In the genomic region with DNA sequence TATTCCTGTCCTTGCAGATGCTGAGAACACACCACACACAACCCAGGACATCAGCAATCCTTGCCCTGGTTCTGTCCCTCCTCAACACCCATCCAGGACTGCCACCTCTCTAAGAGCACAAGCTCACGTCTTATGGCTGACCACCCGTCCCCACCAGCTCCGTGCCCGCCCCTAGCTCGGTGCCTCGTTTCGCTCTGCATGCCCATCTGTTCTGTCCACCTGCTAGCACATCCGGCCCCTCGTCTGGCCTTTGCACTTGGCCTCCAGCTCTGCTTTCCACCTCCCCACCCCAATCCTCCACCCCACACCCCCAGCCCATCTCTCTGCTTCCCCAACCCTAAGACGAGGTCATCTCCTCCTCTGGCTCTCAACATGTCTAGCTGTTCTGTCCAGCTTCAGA, we compare ENCODE assay signal across 8 mouse cellular contexts. TPM values are rescaled to one million over a fixed set of nuclear protein-coding genes. Genes with fewer than 3 reads are reported as not detected.
DNase-seq lines count a peak whose midpoint lies in the region; ATAC-seq and TF ChIP-seq lines count a peak whose summit lies in the region.
"Had no signal": no experiment of that assay in that cellular context is flagged by ENCODE, and none has a peak within 500 bp of the region (broad histone marks: within the 10 kb centered on the region; RNA-seq: fewer than 3 reads in every experiment).

No protein-coding gene starts in this region.

- peak overlapping the region; percentile 100; the same call in 1 of the 2 replicates for H3K27ac ChIP-seq in kidney, embryonic 16.5 days (ENCODE audit: low read length)
- peak overlapping the region; percentile 100; the same call in 1 of the 2 replicates for H3K27ac ChIP-seq in hindbrain, embryonic 12.5 days
- peak overlapping the region; percentile 91 for H3K27ac ChIP-seq in liver, embryonic 14.5 days

- no peak for TF ChIP-seq CTCF in liver, embryonic 14.5 days (IDR thresholded peaks at IDR 0.05; ENCODE audit: low read depth)

- no peak for DNase-seq in kidney, adult 18-20 months
- peak; percentile 70 for DNase-seq in cerebellum, adult 9-11 months
- DNase-seq in liver, embryonic 14.5 days (ENCODE audit: low read depth in 3 of 3, low spot score in 3 of 3) = no peak
- no peak for DNase-seq in gastrocnemius, postnatal 10 days
- no peak for DNase-seq in left cerebral cortex, postnatal 10 days (ENCODE audit: extremely low spot score in 1 of 2, low spot score in 2 of 2)
- DNase-seq: adrenal gland, postnatal 36 days had no signal

- peaks cover 53% of the 10 kb centered on the region for H3K4me1 ChIP-seq in kidney, embryonic 16.5 days (ENCODE audit: insufficient read depth, low read length)
- H3K4me1 ChIP-seq in hindbrain, embryonic 12.5 days = peaks cover 53% of the 10 kb centered on the region
- peaks cover 48 to 63% of the 10 kb centered on the region in 2 experiments for H3K4me1 ChIP-seq in liver, embryonic 14.5 days (replicated peaks; ENCODE audit: control insufficient read depth in 2 of 2, insufficient read depth in 2 of 2, low read length in 1 of 2)

- H3K9me3 ChIP-seq in kidney, embryonic 16.5 days (ENCODE audit: low read length) = no peaks in the 10 kb centered on the region
- H3K9me3 ChIP-seq in hindbrain, embryonic 12.5 days (replicated peaks) = no peaks in the 10 kb centered on the region
- H3K9me3 ChIP-seq in liver, embryonic 14.5 days (ENCODE audit: control insufficient read depth, low read length) = no peaks in the 10 kb centered on the region

- no peak overlapping the region for H3K4me3 ChIP-seq in kidney, embryonic 16.5 days (ENCODE audit: low read length)
- H3K4me3 ChIP-seq in hindbrain, embryonic 12.5 days = no peak overlapping the region
- no peak overlapping the region for H3K4me3 ChIP-seq in liver, embryonic 14.5 days (ENCODE audit: insufficient read depth in 1 of 2, low read depth in 2 of 2, low read length in 2 of 2)

- intact Hi-C loops in left cerebral cortex, postnatal 10 days (cut with DNase I) = loop anchor here (5.0 kb wide), 1 partner anchor 68 kb away; no protein-coding TSS in a partner anchor

- no peaks in the 10 kb centered on the region for H3K27me3 ChIP-seq in kidney, embryonic 16.5 days (ENCODE audit: insufficient read depth, low read length)
- H3K27me3 ChIP-seq in hindbrain, embryonic 12.5 days = no peaks in the 10 kb centered on the region
- H3K27me3 ChIP-seq in liver, embryonic 14.5 days (ENCODE audit: control insufficient read depth, insufficient read depth, low read length) = no peaks in the 10 kb centered on the region

- no peak for TF ChIP-seq EP300 in liver, embryonic 14.5 days (IDR thresholded peaks at IDR 0.05; ENCODE audit: low read depth)

- H3K36me3 ChIP-seq in kidney, embryonic 16.5 days (ENCODE audit: insufficient read depth, low read length) = no peaks in the 10 kb centered on the region
- no peaks in the 10 kb centered on the region for H3K36me3 ChIP-seq in hindbrain, embryonic 12.5 days
- no peaks in the 10 kb centered on the region for H3K36me3 ChIP-seq in liver, embryonic 14.5 days (replicated peaks; ENCODE audit: control insufficient read depth, insufficient read depth, low read depth)

- WGBS in kidney, embryonic 16.5 days = 77% methylated on average over 10 of the region's 10 CpGs
- WGBS in hindbrain, embryonic 12.5 days = 70% methylated on average over 10 of the region's 10 CpGs
- WGBS in liver, embryonic 14.5 days (ENCODE audit: insufficient replicate concordance) = 80% methylated on average over 10 of the region's 10 CpGs

- ATAC-seq in kidney, embryonic 16.5 days (ENCODE audit: low FRiP score, low TSS enrichment) = no peak
- no peak for ATAC-seq in hindbrain, embryonic 12.5 days (ENCODE audit: low FRiP score)
- ATAC-seq in liver, embryonic 14.5 days (ENCODE audit: insufficient read depth) = no peak

- H3K4me2 ChIP-seq in kidney, embryonic 16.5 days (replicated peaks; ENCODE audit: low read depth, low read length) = no peak overlapping the region
- H3K4me2 ChIP-seq in hindbrain, embryonic 12.5 days (replicated peaks) = no peak overlapping the region
- H3K4me2 ChIP-seq in liver, embryonic 14.5 days (ENCODE audit: low read depth) = no peak overlapping the region

- no peak overlapping the region for H3K9ac ChIP-seq in kidney, embryonic 16.5 days (replicated peaks; ENCODE audit: low read length)
- H3K9ac ChIP-seq in hindbrain, embryonic 12.5 days = no peak overlapping the region
- H3K9ac ChIP-seq in liver, embryonic 14.5 days (replicated peaks) = no peak overlapping the region

RNA-seq across cellular contexts. Expression of a gene that starts 8.9 kb away (rescaled TPM):
- 58.2 and 69.4 TPM in 2 replicates for polyA plus RNA-seq in kidney, embryonic 16.5 days (2015; fragmentation: Nextera tagmentation; extraction: Ambion mirVana)
- polyA plus RNA-seq in hindbrain, embryonic 12.5 days (2016; fragmentation: Nextera tagmentation; extraction: Ambion mirVana) = 71.8 and 72.1 TPM in 2 replicates
- polyA plus RNA-seq in liver, embryonic 14.5 days (2012; rRNA removed) = 13.5 and 17.7 TPM in 2 replicates
- 16.3 and 18.5 TPM in 2 replicates for polyA plus RNA-seq in liver, embryonic 14.5 days (2014; fragmentation: Nextera tagmentation; extraction: Ambion mirVana)
- 10 to 100 TPM; 29.6 to 30.4 TPM for total RNA-seq in gastrocnemius, postnatal 10 days (2021)
- total RNA-seq in left cerebral cortex, postnatal 10 days (2021) = 100 to 1,000 TPM; 101 to 104 TPM
